Mouse (Mus musculus) stomach, postnatal 0 days (tissue): Measurements from ENCODE around the gene Kat6b.

Experiments
- CTCF ChIP-seq: IDR thresholded peaks from 2 replicates; pipeline ENCODE4 v1.5.1; 2016; ENCODE audit warnings: antibody characterized with exemption, low read depth, mild to moderate bottlenecking, moderate library complexity
- EP300 ChIP-seq: optimal IDR thresholded peaks from 2 replicates; pipeline ENCODE3; 2016; ENCODE audit warnings: antibody characterized with exemption

DNA sequence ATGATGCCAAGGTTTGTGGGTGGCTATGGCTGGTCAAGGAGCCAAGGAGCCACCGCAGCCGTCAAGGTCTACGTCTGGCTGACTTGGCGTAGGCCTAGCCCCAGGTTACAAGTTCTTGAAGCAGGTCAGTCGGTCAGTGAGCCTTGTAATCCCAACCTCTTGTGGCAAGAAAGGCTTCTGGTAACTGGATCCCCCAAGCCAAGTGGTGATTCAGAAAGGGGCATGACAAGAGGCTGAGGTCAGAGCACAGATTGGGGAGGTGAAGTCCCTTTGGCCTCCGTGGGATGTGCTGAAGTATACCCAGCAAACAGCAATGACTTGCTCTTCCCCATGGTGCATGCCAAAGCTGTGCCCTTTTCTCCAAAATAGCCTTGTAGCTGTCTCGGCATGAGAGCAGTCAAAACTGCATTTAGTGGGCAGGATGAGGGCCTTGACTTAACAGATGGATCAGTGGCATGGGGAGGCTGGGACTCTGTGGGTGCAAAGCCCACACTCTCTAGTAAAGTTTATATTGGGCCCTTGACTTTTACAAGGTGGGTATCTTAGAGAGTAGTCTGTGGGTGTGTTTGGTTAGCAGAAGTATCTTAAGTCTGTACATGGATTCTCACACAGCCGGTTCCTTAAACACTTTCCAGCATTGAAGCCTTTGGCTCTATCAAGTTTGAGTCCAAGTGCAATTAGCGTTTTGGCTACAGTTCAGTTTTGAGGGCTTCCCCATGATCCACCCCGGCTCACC is 204.3 kb downstream of the Kat6b start:
- no peak for TF ChIP-seq CTCF
- no peak for TF ChIP-seq EP300
